Mouse (Mus musculus) mesoderm, embryonic 11.5 days (tissue): ENCODE data around the gene Tex14.

Source experiments
- DNase-seq: peaks from one replicate; pipeline ENCODE4 v3.0.0-alpha.2; 2012; ENCODE audit warnings: low read depth, low spot score

Tex14 gene

DNA sequence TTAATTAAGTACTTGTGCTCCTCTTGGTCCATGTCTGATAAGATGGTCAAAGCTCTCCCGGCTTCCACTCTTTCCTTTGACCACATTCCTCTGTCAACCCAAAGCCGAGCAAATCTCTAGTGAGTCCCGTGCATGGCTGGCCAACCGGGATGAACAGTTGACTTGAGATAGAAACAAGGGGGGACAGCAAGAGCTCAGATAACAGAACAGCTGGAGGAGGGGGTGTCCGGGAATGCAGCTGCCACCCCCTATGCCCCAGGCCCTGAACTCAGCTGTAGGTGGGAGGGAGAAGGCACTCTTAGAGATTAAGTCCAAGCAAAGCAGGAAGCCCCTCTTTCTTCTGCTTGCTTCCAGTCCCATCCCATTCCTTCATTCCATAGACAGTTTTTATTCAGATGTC, 165.9 kb downstream of the Tex14 start:
- no peak for DNase-seq

DNA sequence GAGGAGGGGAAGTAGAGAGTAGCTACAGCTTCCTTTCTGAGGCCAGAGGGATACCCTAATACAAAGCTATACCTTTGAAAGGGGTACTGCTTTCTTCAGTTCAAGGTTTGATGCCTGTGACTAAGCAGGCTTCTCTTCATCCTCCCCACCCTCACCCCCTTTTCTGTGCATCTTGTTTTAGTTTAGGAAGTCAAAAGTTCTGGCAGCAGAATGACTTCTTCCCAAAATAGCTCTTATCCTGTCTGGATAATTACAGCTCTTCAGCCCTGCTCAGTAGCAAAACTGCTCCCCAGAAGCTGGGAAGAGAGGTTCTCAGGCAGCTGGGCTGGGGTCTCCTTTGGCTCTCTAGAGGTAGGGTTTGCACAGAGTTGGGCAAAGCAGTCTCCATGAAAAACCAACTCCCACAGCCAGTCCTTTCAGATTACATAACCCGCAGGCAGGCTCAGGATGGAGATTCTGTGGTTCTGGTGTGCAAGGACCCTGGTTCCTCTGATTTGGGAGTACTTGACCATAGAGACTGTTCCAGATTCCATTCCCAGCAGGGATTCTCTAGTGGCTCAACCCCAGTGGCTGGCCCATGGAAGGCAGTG, 166.6 kb downstream of the Tex14 start:
- DNase-seq: no peak

DNA sequence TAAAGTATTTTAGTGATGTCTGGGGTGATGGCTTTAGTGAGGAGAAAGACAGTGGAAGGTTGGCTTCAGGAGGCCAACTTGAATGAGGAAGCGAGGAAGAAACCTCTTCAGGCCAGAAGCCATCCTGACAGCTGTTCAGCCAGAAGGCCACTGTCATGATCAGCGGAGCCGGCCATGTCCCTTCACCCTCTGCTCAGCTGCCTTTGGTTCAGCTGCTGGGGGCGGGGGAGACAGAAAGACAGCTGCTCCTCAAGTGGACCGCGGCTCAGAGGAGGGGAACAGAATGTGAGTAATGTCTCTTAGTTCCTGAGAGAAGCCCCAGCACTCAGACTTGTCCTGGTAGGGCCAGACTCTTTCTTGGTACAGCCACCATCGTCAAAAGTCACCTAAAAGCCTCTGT, 168.9 kb downstream of the Tex14 start:
- no peak for DNase-seq

DNA sequence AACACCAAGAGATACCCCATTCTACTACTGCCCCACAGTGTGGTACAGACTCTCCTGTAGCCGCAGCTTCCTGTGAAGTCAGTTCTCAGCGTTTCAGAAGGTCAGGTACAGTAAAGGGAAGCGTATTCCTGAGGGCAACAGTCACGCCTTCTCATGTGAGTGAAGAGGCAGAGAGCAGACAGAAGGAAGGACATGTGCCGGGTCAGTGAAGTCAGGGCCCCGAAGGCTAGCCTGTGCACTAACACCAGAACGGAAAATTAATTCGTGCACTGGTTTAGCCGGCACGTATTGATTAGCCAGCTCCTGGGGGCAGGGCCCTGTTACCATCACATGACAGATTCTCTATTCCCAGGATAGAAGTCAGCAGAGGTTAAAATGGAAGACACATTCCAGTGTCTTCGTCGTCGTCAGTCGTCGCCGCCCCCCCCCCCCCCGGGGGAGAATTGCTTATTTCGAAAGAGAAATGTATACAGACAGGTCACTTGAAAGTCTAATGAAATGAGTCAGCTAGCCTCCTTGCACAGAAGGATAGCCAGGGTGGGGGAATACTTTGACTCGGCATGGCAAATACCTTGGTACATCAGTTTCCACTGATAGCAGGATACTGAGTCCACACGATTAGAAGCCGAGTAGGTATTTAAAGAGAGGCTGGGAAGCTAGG, 169.8 kb downstream of the Tex14 start:
- DNase-seq: no peak

DNA sequence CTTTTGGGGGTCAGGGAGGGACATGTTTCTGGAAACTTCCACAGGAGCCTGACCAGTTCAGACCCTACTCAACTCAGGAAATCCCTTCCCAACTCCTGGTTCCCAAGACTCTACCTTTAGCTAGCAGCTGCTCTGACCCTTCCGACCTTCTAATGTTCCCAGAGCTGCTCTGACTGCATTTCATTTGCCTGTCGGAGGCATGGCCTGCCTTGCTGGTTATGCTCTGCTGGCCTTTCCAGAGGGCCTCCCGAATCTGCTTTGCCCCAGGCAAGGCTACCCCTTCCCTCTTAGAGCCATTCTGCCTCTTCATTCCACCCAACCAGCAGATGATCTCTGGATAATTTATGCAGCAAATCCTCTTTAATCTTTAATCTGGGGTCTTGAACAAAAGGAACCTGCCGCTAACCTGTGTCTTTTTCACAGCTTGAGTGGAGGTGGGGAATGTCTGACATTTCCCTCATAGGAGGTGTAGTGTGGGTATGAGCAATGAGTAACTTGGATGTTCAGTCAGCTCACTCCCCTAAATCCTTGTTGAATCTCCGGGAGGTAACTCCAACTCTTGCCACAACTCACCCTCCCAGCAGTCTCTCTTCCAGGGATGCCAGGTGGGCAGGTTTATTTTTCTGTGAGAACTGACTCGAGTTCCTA, 172.9 kb downstream of the Tex14 start:
- no peak for DNase-seq

DNA sequence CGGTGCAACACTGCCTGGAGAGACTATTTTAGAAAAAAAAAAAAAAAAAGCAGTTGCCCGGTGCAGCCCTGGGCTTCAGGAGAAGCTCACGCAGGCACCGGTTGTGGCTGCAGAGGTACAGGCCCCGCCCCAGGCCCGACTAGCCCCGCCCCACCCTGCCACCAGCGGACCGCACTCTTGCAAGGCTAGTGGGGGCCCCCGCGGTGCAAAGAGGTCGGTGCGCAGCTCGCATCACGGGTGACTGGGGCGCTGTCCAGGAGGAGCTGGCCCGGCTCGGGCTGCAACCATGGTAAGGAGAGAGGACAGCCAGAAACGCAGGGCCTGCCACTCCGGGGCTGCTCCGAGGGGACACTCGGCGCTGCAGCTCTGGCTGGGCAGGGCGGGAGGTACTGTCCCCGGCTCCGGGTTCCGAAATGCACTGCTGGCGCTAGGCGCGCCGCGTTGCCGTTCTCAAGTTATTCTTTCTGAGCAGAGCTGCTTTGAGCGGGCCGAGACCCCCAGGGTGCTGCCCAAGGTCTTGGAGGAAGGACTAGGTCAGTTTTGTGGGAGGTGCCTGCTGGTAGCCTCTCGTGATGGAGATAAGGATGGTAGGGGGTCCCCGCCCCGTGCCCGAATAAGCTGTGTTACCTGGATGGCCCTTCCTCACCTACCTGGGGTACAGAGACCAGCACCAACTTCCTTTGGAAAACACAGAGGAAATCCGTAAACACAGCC, 173.5 kb downstream of the Tex14 start:
- peak; percentile 39 for DNase-seq

DNA sequence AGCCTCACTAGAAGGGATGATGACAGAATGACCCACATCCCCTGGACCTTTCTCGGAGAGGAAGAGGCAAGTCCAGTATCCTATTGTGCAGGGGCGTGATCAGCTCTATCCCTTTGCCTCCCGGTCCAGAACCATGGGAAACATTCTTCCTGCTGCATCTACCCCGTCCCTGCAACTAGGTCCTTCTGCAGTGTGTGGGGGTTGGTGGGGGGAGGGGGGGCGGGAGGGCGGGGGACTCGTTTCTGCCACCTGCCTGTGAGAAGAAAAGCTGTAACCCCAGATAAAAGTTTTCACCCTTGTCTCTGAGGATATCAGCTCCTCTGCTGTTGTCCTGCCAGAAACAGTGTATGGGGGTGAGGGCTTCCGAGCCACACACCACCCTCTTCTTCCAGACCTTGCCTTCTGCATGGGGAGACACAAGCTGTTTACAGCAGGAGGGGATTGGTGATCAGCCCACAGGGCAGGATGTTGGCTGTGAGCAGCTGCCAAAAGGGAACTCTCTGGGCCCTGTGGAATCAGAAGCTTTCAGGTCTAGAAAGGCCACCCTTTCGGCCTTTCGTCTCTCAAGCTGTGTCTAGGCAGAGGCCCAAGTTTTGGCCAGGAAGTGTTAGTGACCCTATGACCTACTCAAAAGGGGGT, 174.2 kb downstream of the Tex14 start:
- no peak for DNase-seq

DNA sequence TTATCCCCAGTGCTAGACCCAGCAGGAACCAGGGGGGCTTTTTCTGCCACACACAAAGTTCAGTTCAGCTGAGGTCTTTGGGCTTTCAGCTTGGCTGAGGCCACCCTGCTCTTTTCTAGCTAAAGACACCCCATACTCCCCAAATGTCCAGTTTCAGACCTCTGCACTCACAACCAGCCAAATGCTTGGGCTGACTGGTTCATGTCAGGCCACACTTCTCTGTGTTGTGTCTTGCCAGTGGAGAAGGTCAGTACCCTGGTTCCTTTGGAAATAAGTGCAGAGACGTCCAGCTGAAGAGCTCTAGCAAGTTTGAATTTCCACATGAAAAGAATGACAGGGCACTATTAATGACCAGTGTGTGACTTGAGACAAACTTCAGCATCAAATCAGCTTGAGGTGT, 174.8 kb downstream of the Tex14 start:
- no peak for DNase-seq

DNA sequence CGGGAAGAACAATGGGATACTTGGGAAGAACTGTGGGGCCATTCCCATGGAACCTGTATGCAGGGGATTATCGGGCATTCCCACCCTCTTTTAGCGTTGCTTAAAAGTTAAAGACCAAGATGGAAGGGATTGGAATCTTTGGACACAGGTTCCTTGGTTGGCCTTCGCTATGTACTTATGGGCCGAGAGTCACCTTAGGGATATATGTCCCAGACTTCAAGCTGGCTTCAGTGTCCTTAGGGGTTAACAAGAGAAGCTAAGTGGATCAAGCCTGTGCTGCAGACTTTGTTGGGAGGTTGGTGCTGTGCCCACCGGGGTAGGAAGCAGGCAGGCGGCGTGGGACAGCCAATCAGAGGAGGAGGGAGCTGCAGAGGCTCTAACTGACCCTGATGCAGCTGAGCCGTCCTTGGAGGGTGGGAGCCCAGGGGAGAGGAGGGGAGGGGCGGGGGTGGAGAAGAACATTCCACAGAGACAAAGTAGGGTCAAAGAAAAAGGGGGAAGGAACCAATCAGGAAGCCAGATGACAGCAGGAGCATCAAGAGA, 175.7 kb downstream of the Tex14 start:
- DNase-seq: no peak

DNA sequence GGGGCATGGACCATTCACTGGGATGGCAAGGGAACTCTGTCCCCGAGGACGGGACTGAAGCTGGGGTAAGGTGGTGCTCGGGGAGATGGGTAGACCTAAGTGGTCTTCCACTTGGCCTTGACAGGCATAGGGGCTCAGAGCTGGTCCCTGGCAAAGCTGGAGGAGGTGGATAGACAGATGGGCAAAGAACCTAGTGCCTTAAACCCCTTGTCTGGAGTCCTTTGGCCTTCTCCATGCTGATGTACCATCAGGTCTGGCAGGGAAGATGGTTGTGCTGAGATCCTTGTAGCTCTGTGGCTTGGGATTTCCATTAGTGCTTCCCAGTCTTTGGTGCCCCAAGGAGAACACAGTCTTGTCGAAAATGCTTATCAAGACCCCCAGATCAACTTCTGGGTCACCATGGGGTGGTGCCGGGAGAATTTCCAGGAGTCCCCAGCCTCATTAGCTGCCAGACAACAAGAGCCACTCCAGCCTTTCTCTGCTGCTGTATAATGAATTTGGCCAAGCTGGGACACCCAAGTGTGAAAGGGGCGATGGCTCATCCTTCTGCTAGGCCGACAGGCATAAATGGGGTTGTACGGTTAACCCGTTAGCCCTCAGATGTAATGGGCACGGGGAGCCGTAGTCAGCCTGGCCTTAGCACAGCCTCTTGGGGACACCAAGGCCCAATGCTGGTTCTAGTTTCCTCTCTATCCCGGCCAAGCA, 176.4 kb downstream of the Tex14 start:
- no peak for DNase-seq

DNA sequence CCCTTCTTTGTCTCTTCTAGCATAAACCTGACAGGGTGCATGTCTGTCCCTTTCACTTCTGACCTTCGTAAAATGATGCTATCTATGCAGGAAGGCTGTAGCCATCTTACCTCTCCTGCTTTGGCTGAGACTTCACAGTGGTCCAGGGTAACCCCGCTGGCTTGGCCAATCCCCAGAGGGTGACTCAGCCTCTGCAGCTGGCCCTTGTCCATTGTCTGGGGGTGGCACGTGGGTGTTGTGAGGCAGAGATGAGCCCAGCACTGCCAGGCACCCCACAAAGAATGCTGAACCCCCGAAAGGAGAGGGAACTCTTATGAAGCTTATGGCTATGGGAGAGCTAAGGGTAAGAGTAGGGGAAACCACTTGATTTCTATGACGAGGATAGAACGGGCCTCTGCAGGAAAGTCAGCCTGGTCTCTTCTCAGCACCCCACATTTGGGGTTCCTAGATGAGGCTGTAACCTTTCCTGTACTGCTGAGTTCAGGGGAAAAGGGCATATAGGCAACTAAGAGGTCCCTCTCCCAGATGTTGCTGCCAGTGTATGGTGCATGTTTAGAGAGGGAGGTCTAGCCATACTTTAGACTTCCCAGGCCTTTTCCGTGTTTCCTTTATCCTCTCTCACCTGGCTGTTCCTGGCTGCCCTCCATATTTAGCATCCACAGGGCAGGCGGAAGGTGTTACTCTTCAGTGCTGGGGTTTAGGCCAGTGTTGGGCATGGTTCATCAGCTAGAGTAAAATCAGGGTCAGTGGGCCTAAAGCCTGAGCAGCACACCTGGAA, 177.3 kb downstream of the Tex14 start:
- DNase-seq: no peak

DNA sequence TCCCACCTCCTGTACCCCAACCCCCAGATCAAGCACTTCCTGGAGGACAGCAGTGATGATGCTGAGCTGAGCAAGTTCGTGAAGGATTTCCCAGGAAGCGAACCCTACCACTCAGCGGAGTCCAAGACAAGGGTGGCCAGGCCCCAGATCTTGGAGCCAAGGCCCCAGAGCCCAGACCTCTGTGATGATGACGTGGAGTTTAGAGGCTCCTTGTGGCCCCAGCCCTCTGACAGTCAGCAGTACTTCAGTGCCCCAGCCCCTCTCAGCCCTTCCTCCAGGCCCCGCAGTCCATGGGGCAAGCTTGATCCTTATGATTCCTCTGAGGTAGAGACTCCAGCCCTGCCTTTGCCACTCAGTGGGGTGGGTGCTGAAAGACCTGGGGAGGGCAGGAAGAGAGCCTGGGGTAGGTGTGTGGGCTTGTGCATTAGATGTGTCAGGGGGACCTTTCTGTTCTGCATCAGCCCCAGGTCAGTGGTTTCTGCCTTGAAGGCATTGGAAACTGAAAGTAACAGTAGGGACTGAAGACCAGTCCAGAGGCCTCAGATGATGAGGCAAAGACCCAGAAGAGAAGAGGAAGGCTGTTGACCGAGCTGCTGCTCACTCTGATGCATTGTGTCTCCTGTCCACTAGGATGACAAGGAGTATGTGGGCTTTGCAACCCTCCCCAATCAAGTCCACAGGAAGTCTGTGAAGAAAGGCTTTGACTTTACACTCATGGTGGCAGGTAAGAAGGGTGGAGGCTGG, 178.6 kb downstream of the Tex14 start:
- DNase-seq: no peak

DNA sequence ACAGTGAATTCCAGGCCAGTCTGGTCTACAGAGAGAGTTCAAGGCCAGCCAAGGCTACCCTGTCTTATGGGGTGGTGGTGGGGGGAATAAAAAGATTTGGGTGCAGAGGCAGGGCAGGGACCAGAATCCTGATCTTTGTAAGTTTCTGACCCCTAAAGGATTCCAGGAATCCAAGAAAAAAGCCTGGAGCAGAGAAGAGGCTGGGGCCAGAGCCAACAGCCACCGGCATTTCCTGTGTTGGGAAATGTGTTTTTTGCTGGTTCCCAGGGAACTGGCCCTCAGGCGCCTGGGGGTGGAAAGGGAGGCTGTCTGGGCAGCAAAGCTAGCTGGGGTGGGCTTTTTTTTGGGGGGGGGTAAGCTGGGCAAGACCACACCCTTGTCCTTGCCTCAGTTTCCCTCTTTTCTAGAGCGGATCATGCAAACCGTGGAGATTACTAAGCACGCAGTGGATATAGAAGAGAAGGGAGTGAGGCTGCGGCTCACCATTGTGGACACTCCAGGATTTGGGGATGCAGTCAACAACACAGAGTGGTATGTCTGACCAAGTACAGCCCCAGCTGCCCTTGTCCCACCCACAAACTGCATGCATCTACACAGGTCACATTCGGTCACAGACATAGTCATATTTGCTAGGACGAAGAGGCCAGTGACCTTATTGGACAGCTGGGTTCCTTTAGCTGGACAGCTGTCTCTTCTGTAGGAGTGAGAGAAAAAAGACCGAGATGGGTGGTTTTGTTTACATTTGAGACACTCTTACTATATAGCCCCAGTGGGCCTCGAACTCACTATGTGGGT, 180.0 kb downstream of the Tex14 start:
- DNase-seq: no peak

DNA sequence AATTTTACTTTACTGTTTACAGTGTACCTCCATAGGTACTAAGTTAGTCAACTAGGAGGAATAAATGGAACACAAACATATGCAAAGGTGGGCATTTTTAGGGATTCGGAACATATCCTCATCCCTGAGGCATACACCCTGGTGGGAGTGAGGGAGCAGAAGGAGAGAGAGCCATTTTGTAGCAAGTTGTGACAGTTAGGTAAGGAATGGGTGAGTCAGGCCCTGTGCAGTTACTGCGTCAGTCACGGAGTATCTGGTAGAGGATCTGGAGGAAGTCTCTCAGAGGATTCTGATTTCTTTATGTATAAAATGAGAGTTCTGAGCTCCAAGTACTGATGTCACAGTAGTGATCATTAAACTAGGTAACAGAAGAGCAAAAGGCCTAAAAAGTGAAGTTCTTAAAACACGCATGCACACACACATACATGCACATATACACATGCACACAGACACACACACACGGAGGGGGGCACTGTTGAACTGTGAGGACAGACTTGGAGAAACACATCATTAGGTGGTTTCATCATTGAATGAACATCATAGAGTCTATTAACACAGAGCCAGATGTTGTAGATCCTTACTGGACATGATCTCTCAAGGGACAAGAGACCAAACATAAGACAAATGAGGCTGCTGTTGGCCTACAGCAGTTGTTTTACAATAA, 182.5 kb downstream of the Tex14 start:
- DNase-seq: no peak

DNA sequence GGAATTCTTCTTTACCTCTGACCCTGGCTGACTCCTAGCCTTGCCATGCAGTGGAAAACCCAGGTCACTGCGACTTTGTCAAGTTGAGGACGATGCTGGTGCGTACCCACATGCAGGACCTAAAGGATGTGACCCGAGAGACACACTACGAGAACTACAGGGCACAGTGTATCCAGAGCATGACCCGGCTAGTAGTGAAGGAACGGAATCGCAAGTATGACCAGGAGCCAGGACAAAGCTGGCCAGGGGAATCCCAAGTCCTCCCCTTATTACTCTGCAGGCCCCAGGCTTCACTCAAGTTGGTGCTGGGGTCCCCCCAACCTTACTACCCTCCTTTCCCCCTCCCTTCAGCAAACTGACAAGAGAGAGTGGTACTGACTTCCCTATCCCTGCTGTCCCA, 184.7 kb downstream of the Tex14 start:
- DNase-seq: no peak

DNA sequence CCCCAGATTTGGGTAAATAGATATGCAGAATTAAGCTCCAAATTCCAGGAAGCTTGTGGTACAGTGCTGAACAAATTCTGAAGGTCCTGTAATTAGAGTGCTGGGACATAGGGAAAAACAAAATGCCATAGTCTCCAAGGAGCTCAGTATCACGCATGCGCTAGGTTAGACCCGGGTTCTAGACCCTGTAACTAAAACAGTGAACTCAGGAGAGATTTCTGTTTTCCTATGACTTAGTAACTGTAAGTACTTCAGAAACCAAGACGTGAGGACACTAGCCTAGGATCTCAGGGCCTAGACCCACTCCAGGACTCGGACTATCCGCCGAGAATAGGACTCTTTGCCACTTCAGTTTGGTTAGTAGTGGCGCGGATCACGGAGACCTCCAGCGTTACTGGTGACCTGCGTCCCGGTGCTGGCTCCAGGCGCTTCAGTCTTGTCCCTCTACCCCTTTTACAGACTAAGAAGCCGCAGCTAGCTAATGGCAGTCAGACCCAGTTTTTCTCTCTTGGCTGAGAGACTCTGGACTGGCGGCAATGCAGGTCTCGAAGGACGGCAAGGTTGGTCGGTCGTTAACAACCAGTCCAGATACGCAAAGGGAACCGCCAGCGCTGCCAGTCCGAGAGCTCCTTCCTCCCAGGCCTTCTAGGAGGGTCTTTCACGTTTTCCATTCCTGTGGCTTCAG, 186.1 kb downstream of the Tex14 start:
- DNase-seq: peak; percentile 25

DNA sequence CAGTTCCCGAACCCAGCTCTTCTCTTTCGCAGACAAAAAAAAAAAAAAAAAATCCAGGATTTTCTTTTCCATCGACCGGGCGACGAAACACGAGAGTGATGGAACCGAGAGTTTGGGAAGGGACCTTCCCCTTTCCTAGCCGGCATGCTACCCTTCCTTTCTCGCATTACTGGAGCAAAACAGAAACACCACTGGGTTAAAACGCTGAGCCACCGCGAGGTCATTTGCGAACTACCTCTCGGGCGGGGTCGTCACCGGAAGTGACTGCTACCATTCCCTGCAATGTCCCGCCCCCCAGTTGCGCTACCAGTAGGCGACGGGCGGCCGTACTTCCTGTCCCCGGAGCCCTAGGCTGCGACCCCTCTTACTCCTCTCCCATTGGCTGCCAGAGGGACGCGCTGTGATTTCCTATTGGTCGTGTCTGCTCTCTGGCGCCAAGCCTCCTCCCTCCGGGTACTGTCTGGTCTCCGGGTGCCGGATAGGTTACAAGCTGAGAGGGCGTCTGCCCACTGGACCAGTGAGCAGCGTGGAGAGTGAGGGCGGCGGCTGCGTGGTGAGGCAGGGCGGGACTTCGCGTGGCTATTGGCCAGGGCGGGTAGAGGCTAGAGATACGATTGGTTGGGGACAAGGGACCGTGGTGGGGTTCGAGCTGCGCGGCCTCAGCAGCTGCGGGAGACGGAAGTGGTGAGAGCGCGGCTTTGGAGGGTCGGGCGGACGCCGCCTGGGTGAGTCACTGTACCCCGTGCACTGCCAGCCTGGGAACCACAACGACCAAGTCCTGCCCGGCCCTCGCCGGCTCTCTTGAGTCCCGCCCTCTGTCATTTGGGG, 186.9 kb downstream of the Tex14 start, which contains the start of gene Mtmr4:
TSS of gene Mtmr4 (plus strand) at position 637 of the 828 bp plus-strand sequence.
- peak; percentile 99 for DNase-seq
